Mouse (Mus musculus) MEL (cell line): ENCODE results near the gene Lmx1b. TPM values are rescaled to one million over a fixed set of nuclear protein-coding genes. Genes with fewer than 3 reads are reported as not detected.

Source experiments
- DNase-seq: peaks from one replicate; pipeline ENCODE4 v3.0.0; 2011; ENCODE audit warnings: low read depth, low spot score
- H3K27ac ChIP-seq: 2 replicates; pipeline ENCODE4 v1.5.1; 2012; ENCODE audit warnings: low read depth, mild to moderate bottlenecking, control low read depth, low read length, moderate library complexity; ENCODE audit not compliant: control insufficient read depth
- H3K27me3 ChIP-seq, 2 experiments: fragments of 150-350 bp in 1 of 2; sonication (generic) in 1 of 2; 2 replicates each; pipeline ENCODE4 v1.6.1; 2012; ENCODE audit warnings: low read length in 2 of 2, mild to moderate bottlenecking in 2 of 2, improper control_type of control experiment in 1 of 2, moderate library complexity in 1 of 2; ENCODE audit not compliant: insufficient read depth in 2 of 2, control insufficient read depth in 1 of 2
- H3K36me3 ChIP-seq, 2 experiments: 2 replicates each; pipeline ENCODE4 v1.6.1; 2012 to 2014; ENCODE audit warnings: low read length in 2 of 2, improper control_type of control experiment in 1 of 2, inconsistent platforms in 1 of 2, mild to moderate bottlenecking in 1 of 2; ENCODE audit not compliant: insufficient read depth in 2 of 2, control insufficient read depth in 1 of 2
- H3K4me1 ChIP-seq, 2 experiments: fragments of 150-350 bp in 1 of 2; sonication (generic) in 1 of 2; 2 replicates each; pipeline ENCODE4 v1.6.1; 2012; ENCODE audit warnings: low read length in 2 of 2, improper control_type of control experiment in 1 of 2, mild to moderate bottlenecking in 1 of 2; ENCODE audit not compliant: insufficient read depth in 2 of 2, control insufficient read depth in 1 of 2
- H3K4me3 ChIP-seq, 2 experiments: fragments of 150-350 bp in 1 of 2; sonication (generic) in 1 of 2; 2 replicates each; pipeline ENCODE4 v1.5.1; 2012; ENCODE audit warnings: low read depth in 2 of 2, low read length in 2 of 2, mild to moderate bottlenecking in 2 of 2, moderate library complexity in 2 of 2, control low read depth in 1 of 2, improper control_type of control experiment in 1 of 2; ENCODE audit not compliant: control insufficient read depth in 1 of 2, insufficient read depth in 1 of 2
- H3K79me2 ChIP-seq: 2 replicates; pipeline ENCODE4 v1.6.1; 2012; ENCODE audit warnings: mild to moderate bottlenecking, low read length, moderate library complexity; ENCODE audit not compliant: control insufficient read depth, poor library complexity, insufficient read depth
- H3K9ac ChIP-seq: 2 replicates; pipeline ENCODE4 v1.6.1; 2012; ENCODE audit warnings: low read depth, mild to moderate bottlenecking, control low read depth, low read length, moderate library complexity; ENCODE audit not compliant: control insufficient read depth, poor library complexity, severe bottlenecking
- H3K9me3 ChIP-seq: fragments of 150-350 bp; sonication (generic); replicated peaks from 2 replicates; pipeline ENCODE4 v1.6.1; 2012; ENCODE audit warnings: mild to moderate bottlenecking, low read length, improper control_type of control experiment, moderate library complexity; ENCODE audit not compliant: insufficient read depth
- CHD1 ChIP-seq: IDR thresholded peaks from 2 replicates; pipeline ENCODE4 v1.6.1; 2012; ENCODE audit warnings: low read depth, mild to moderate bottlenecking, inconsistent platforms, low read length, improper control_type of control experiment
- CTCF ChIP-seq, 3 experiments: IDR thresholded peaks in 2 of 3; conservative IDR thresholded peaks in 1 of 3; 2 replicates each; pipeline ENCODE4 v1.5.1; 2011 to 2012; ENCODE audit warnings: low read length in 3 of 3, low read depth in 2 of 3, mild to moderate bottlenecking in 2 of 3, improper control_type of control experiment in 1 of 3, inconsistent platforms in 1 of 3, mixed read lengths in 1 of 3, moderate library complexity in 1 of 3; ENCODE audit not compliant: control insufficient read depth in 1 of 3, insufficient read depth in 1 of 3, poor library complexity in 1 of 3, severe bottlenecking in 1 of 3
- GATA1 ChIP-seq: IDR thresholded peaks from 2 replicates; pipeline ENCODE4 v1.6.1; 2011; ENCODE audit warnings: low read depth, low read length, improper control_type of control experiment
- HCFC1 ChIP-seq: IDR thresholded peaks from 2 replicates; pipeline ENCODE4 v1.6.1; 2012; ENCODE audit warnings: low read depth, mild to moderate bottlenecking, inconsistent platforms, low read length, improper control_type of control experiment, moderate library complexity
- JUND ChIP-seq: IDR thresholded peaks from 2 replicates; pipeline ENCODE4 v1.6.1; 2011; ENCODE audit warnings: low read depth, mild to moderate bottlenecking, improper control_type of control experiment, low read length
- KAT2A ChIP-seq: conservative IDR thresholded peaks from 2 replicates; pipeline ENCODE4 v1.6.1; 2012; ENCODE audit warnings: low read depth, low read length, improper control_type of control experiment, inconsistent platforms
- MAX ChIP-seq: IDR thresholded peaks from 2 replicates; pipeline ENCODE4 v1.6.1; 2011; ENCODE audit warnings: low read length, improper control_type of control experiment
- MAZ ChIP-seq: IDR thresholded peaks from 2 replicates; pipeline ENCODE4 v1.6.1; 2012; ENCODE audit warnings: low read depth, mild to moderate bottlenecking, inconsistent platforms, low read length, improper control_type of control experiment
- MEF2A ChIP-seq: IDR thresholded peaks from 2 replicates; pipeline ENCODE4 v1.6.1; 2014; ENCODE audit warnings: low read depth, mild to moderate bottlenecking, inconsistent platforms, low read length, improper control_type of control experiment; ENCODE audit not compliant: poor library complexity, insufficient replicate concordance, severe bottlenecking; ENCODE audit errors: extremely low read depth
- MXI1 ChIP-seq: IDR thresholded peaks from 2 replicates; pipeline ENCODE4 v1.6.1; 2011; ENCODE audit warnings: mild to moderate bottlenecking, low read depth, low read length, improper control_type of control experiment
- MYB ChIP-seq: IDR thresholded peaks from 2 replicates; pipeline ENCODE4 v1.6.1; 2011; ENCODE audit warnings: mild to moderate bottlenecking, low read depth, low read length, improper control_type of control experiment
- MYC ChIP-seq: IDR thresholded peaks from 2 replicates; pipeline ENCODE4 v1.6.1; 2011; ENCODE audit warnings: low read depth, mild to moderate bottlenecking, low read length, improper control_type of control experiment, moderate library complexity
- NRF1 ChIP-seq: IDR thresholded peaks from 2 replicates; pipeline ENCODE4 v1.6.1; 2014; ENCODE audit warnings: low read depth, mild to moderate bottlenecking, inconsistent platforms, low read length, improper control_type of control experiment, moderate library complexity; ENCODE audit not compliant: poor library complexity, insufficient read depth, severe bottlenecking
- POLR2A ChIP-seq, 2 experiments: IDR thresholded peaks; 2 replicates each; pipeline ENCODE4 v1.6.1; 2011 to 2012; ENCODE audit warnings: low read length in 2 of 2, mild to moderate bottlenecking in 2 of 2, control low read depth in 1 of 2, improper control_type of control experiment in 1 of 2, low read depth in 1 of 2, moderate library complexity in 1 of 2; ENCODE audit not compliant: control insufficient read depth in 1 of 2, insufficient read depth in 1 of 2, poor library complexity in 1 of 2
- POLR2AphosphoS5 ChIP-seq: IDR thresholded peaks from 2 replicates; pipeline ENCODE4 v1.6.1; 2012; ENCODE audit warnings: low read depth, borderline replicate concordance, mild to moderate bottlenecking, inconsistent platforms, low read length, moderate library complexity, mixed read lengths
- RCOR1 ChIP-seq: IDR thresholded peaks from 2 replicates; pipeline ENCODE4 v1.6.1; 2012; ENCODE audit warnings: low read depth, mild to moderate bottlenecking, inconsistent platforms, low read length, improper control_type of control experiment
- TBP ChIP-seq: IDR thresholded peaks from 2 replicates; pipeline ENCODE4 v1.8.0; 2011; ENCODE audit warnings: low read depth, low read length, improper control_type of control experiment
- TCF12 ChIP-seq: IDR thresholded peaks from 2 replicates; pipeline ENCODE4 v1.6.1; 2014; ENCODE audit warnings: low read depth, mild to moderate bottlenecking, inconsistent platforms, low read length, improper control_type of control experiment, moderate library complexity
- USF1 ChIP-seq: IDR thresholded peaks from 2 replicates; pipeline ENCODE4 v1.6.1; 2014; ENCODE audit warnings: low read depth, mild to moderate bottlenecking, inconsistent platforms, low read length, improper control_type of control experiment, moderate library complexity
- USF2 ChIP-seq, 2 experiments: IDR thresholded peaks; 2 replicates each; pipeline ENCODE4 v1.6.1; 2011 to 2012; ENCODE audit warnings: improper control_type of control experiment in 2 of 2, low read length in 2 of 2, borderline replicate concordance in 1 of 2, inconsistent platforms in 1 of 2, low read depth in 1 of 2, mild to moderate bottlenecking in 1 of 2; ENCODE audit not compliant: insufficient read depth in 1 of 2
- ZC3H11A ChIP-seq: IDR thresholded peaks from 2 replicates; pipeline ENCODE4 v1.6.1; 2012; ENCODE audit warnings: low read depth, mild to moderate bottlenecking, inconsistent platforms, low read length, improper control_type of control experiment
- ZKSCAN1 ChIP-seq: IDR thresholded peaks from 2 replicates; pipeline ENCODE4 v1.6.1; 2012; ENCODE audit warnings: low read depth, mild to moderate bottlenecking, inconsistent platforms, low read length, improper control_type of control experiment, moderate library complexity
- ZMIZ1 ChIP-seq: IDR thresholded peaks from 2 replicates; pipeline ENCODE4 v1.6.1; 2012; ENCODE audit warnings: low read depth, mild to moderate bottlenecking, inconsistent platforms, low read length, improper control_type of control experiment, moderate library complexity
- ZNF384 ChIP-seq: IDR thresholded peaks from 2 replicates; pipeline ENCODE4 v1.6.1; 2012; ENCODE audit warnings: low read depth, mild to moderate bottlenecking, inconsistent platforms, low read length, improper control_type of control experiment
- polyA plus RNA-seq, 2 experiments: library from polyadenylated mRNA; stranded (reverse) in 1 of 2; unstranded in 1 of 2; fragments of >175 nt in 1 of 2; fragments of >200 nt in 1 of 2; gene quantifications; 2 replicates each; pipeline versions ENCODE4 v1.2.1 to v1.2.4; 2012; ENCODE audit warnings: low replicate concordance in 2 of 2, low read depth in 1 of 2; ENCODE audit not compliant: insufficient read length in 2 of 2, insufficient read depth in 1 of 2, missing spikeins in 1 of 2
- total RNA-seq: library from RNA; depleted of rRNA; stranded (reverse); fragments of 300-350 nt; gene quantifications from 2 replicates; pipeline ENCODE4 v1.2.3, GENCODE M21; 2012

The Lmx1b gene
- total and polyA plus RNA-seq, 3 experiments = not detected

DNA sequence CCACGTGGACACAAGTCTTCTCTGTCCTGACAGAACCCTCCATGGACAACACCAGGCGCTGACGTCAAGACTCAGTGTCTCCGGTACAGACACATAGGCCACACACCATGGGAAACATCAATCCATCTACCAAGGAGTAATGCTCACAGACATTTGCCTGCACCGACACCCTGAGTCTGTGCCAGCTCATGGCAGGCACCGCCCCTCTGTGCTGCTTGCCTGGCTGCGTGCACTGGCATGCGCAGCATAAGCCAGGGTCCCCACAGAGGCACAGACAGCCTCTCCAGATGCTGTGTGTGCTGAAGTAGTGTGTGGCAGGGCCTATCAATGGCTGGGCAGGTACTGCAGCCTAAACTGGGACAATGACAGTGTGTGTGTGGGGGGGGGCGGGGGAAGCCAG, 22.6 kb downstream of the Lmx1b start:
- no peak for DNase-seq
- no peaks in the 10 kb centered on the region for H3K27me3 ChIP-seq
- H3K4me1 ChIP-seq = no peaks in the 10 kb centered on the region
- no peaks in the 10 kb centered on the region for H3K36me3 ChIP-seq
- no peak overlapping the region for H3K4me3 ChIP-seq
- no peak for TF ChIP-seq CHD1
- TF ChIP-seq MYC = no peak
- no peak for TF ChIP-seq TCF12
- no peak for TF ChIP-seq POLR2AphosphoS5
- H3K27ac ChIP-seq = no peak overlapping the region
- H3K9ac ChIP-seq = no peak overlapping the region
- H3K79me2 ChIP-seq = no peaks in the 10 kb centered on the region
- H3K9me3 ChIP-seq = no peaks in the 10 kb centered on the region

DNA sequence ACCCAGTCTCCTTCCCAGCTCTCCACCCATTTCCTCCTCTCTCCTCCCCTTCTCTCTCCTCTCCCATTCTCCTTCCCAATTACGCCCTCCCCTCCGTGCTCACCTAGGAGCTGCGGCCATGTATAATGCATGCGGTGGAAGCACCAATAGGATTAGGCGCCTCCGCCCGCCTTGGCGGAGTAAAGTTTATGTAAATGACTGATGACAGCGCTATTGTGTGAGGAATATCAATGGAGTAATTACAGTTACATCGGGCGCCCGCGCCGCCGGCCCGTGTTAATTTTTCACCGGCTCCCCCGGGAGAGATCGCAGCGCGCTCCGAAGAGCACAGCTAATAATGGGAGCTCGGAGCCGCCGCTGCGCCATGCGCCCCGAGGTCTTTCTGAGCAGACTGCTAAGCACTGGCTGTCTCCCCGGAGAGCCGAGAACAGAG, 23.9 kb downstream of the Lmx1b start:
- H3K4me1 ChIP-seq = no peaks in the 10 kb centered on the region
- H3K27me3 ChIP-seq = no peaks in the 10 kb centered on the region
- no peaks in the 10 kb centered on the region for H3K79me2 ChIP-seq
- no peak for DNase-seq
- H3K9me3 ChIP-seq = no peaks in the 10 kb centered on the region
- no peak overlapping the region for H3K4me3 ChIP-seq
- TF ChIP-seq HCFC1 (no peak), USF1 (no peak), MAZ (no peak), TCF12 (no peak), MAX (no peak), TBP (no peak), MYB (no peak), RCOR1 (no peak)
- H3K27ac ChIP-seq = no peak overlapping the region
- H3K36me3 ChIP-seq = no peaks in the 10 kb centered on the region
- H3K9ac ChIP-seq = no peak overlapping the region

DNA sequence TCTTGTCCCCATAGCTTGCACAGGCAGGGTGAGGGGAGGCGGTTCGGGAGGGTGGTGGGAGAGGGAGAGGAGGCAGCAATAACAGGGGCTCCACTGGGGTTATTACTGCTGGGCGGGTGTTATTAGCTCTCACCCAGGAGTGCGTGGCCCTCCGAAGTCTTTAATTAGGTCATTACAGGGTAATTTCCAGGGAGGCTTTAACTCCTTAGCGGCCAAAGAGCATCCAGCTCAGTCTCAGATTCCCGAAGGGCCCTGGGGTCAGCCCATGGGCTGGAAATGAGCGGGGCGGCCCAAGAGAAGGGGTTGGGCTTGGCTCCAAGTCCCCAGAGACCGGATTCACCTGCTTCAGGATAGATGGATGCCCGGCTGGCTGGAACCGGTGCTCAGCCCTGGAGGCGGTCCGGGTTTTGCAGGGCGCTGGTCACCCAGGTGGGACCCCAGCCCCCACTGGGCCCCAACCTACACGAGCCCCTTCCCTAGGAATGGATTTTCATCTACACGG, 24.4 kb downstream of the Lmx1b start:
- Histone ChIP-seq H3K27ac (no peak overlapping the region), H3K27me3 (no peaks in the 10 kb centered on the region), H3K79me2 (no peaks in the 10 kb centered on the region), H3K36me3 (no peaks in the 10 kb centered on the region), H3K9ac (no peak overlapping the region), H3K4me3 (no peak overlapping the region), H3K9me3 (no peaks in the 10 kb centered on the region), H3K4me1 (no peaks in the 10 kb centered on the region)
- DNase-seq = no peak
- TF ChIP-seq JUND (no peak), POLR2AphosphoS5 (no peak), CTCF (IDR thresholded peaks at IDR 0.05 in 2 of 3, conservative IDR thresholded peaks at IDR 0.05 in 1 of 3; ENCODE audit: control insufficient read depth in 1 of 3, insufficient read depth in 1 of 3, low read depth in 2 of 3, low read length in 3 of 3, poor library complexity in 1 of 3, severe bottlenecking in 1 of 3) (no peak), CHD1 (no peak), RCOR1 (no peak), ZC3H11A (no peak), NRF1 (no peak), GATA1 (no peak), USF1 (no peak), POLR2A (IDR thresholded peaks at IDR 0.05; ENCODE audit: control insufficient read depth in 1 of 2, insufficient read depth in 1 of 2, low read depth in 1 of 2, low read length in 2 of 2, poor library complexity in 1 of 2) (no peak), ZMIZ1 (no peak), MAZ (no peak), MYC (no peak), KAT2A (no peak), ZNF384 (no peak), TCF12 (no peak), USF2 (IDR thresholded peaks at IDR 0.05; ENCODE audit: borderline replicate concordance in 1 of 2, insufficient read depth in 1 of 2, low read depth in 1 of 2, low read length in 2 of 2) (no peak), ZKSCAN1 (no peak), MXI1 (no peak), MEF2A (no peak)
